Mouse (Mus musculus) CH12.LX (cell line): ENCODE data around the gene Fam240b. TPM values are rescaled to one million over a fixed set of nuclear protein-coding genes. Genes with fewer than 3 reads are reported as not detected.

Source experiments
- DNase-seq: peaks from one replicate; pipeline ENCODE4 v3.0.0-alpha.2; 2013; ENCODE audit errors: extremely low read depth
- H3K27ac ChIP-seq: 2 replicates; pipeline ENCODE4 v1.5.1; 2012; ENCODE audit warnings: low read depth, mild to moderate bottlenecking, control low read depth, moderate library complexity; ENCODE audit not compliant: insufficient read depth
- H3K27me3 ChIP-seq: replicated peaks from 2 replicates; pipeline ENCODE3; 2012; ENCODE audit warnings: inconsistent platforms
- H3K36me3 ChIP-seq, 2 experiments: replicated peaks in 1 of 2; 2 replicates each; pipeline versions ENCODE3 to v1.6.1; 2012; ENCODE audit warnings: inconsistent platforms in 1 of 2, low read length in 1 of 2, mild to moderate bottlenecking in 1 of 2, mixed read lengths in 1 of 2, moderate library complexity in 1 of 2; ENCODE audit not compliant: control insufficient read depth in 1 of 2, insufficient read depth in 1 of 2
- H3K4me1 ChIP-seq, 2 experiments: 2 replicates each; pipeline ENCODE4 v1.6.1; 2012; ENCODE audit warnings: inconsistent platforms in 1 of 2, moderate library complexity in 1 of 2; ENCODE audit not compliant: insufficient read depth in 2 of 2, control insufficient read depth in 1 of 2
- H3K4me2 ChIP-seq: 2 replicates; pipeline ENCODE4 v1.6.1; 2012; ENCODE audit warnings: low read depth, mild to moderate bottlenecking, control low read depth; ENCODE audit not compliant: poor library complexity, insufficient read depth, severe bottlenecking
- H3K4me3 ChIP-seq, 3 experiments: fragments of 150-350 bp in 1 of 3; sonication (generic) in 1 of 3; replicated peaks in 1 of 3; 2 replicates each; pipeline versions ENCODE3 to v1.5.1; 2011 to 2012; ENCODE audit warnings: low read depth in 2 of 3, low read length in 2 of 3, mild to moderate bottlenecking in 2 of 3, moderate library complexity in 2 of 3, control low read depth in 1 of 3, improper control_type of control experiment in 1 of 3, inconsistent platforms in 1 of 3, mixed read lengths in 1 of 3; ENCODE audit not compliant: poor library complexity in 1 of 3
- H3K79me2 ChIP-seq: replicated peaks from 2 replicates; pipeline ENCODE4 v1.6.1; 2012; ENCODE audit warnings: mild to moderate bottlenecking, moderate library complexity; ENCODE audit not compliant: control insufficient read depth, poor library complexity, insufficient read depth, severe bottlenecking; ENCODE audit errors: extremely low read depth
- H3K9ac ChIP-seq: 2 replicates; pipeline ENCODE4 v1.6.1; 2012; ENCODE audit warnings: low read depth, mild to moderate bottlenecking, control low read depth, moderate library complexity; ENCODE audit not compliant: insufficient read depth
- H3K9me3 ChIP-seq: replicated peaks from 2 replicates; pipeline ENCODE3; 2012; ENCODE audit warnings: low read length, inconsistent platforms, mixed read lengths
- CTCF ChIP-seq, 2 experiments: IDR thresholded peaks in 1 of 2; conservative IDR thresholded peaks in 1 of 2; 2 replicates each; pipeline ENCODE4 v1.5.1; 2011 to 2012; ENCODE audit warnings: low read depth in 2 of 2, low read length in 2 of 2, improper control_type of control experiment in 1 of 2, inconsistent platforms in 1 of 2, mild to moderate bottlenecking in 1 of 2, moderate library complexity in 1 of 2
- ELF1 ChIP-seq: IDR thresholded peaks from 2 replicates; pipeline ENCODE4 v1.6.1; 2014; ENCODE audit warnings: low read depth, mild to moderate bottlenecking, inconsistent platforms, low read length, improper control_type of control experiment
- EP300 ChIP-seq: IDR thresholded peaks from 2 replicates; pipeline ENCODE4 v1.6.1; 2011; ENCODE audit warnings: low read length, improper control_type of control experiment
- IRF4 ChIP-seq: IDR thresholded peaks from 2 replicates; pipeline ENCODE4 v1.6.1; 2014; ENCODE audit warnings: low read depth, mild to moderate bottlenecking, inconsistent platforms, low read length, improper control_type of control experiment
- JUN ChIP-seq: IDR thresholded peaks from 2 replicates; pipeline ENCODE4 v1.6.1; 2011; ENCODE audit warnings: low read depth, mild to moderate bottlenecking, low read length, improper control_type of control experiment, moderate library complexity; ENCODE audit not compliant: insufficient read depth
- KAT2A ChIP-seq: IDR thresholded peaks from 2 replicates; pipeline ENCODE4 v1.6.1; 2012; ENCODE audit warnings: low read length, improper control_type of control experiment, inconsistent platforms; ENCODE audit not compliant: insufficient replicate concordance
- MAX ChIP-seq: IDR thresholded peaks from 2 replicates; pipeline ENCODE4 v1.6.1; 2011; ENCODE audit warnings: low read length, improper control_type of control experiment
- MXI1 ChIP-seq: IDR thresholded peaks from 2 replicates; pipeline ENCODE4 v1.6.1; 2011; ENCODE audit warnings: mild to moderate bottlenecking, low read depth, low read length, improper control_type of control experiment
- MYC ChIP-seq: IDR thresholded peaks from 2 replicates; pipeline ENCODE4 v1.6.1; 2011; ENCODE audit warnings: low read depth, mild to moderate bottlenecking, improper control_type of control experiment, low read length
- POLR2A ChIP-seq: IDR thresholded peaks from 2 replicates; pipeline ENCODE4 v1.6.1; 2011; ENCODE audit warnings: low read depth, mild to moderate bottlenecking, improper control_type of control experiment, low read length
- POLR2AphosphoS2 ChIP-seq: IDR thresholded peaks from 2 replicates; pipeline ENCODE4 v1.6.1; 2011; ENCODE audit warnings: low read depth, low read length, improper control_type of control experiment
- RAD21 ChIP-seq: IDR thresholded peaks from 2 replicates; pipeline ENCODE4 v1.6.1; 2011; ENCODE audit warnings: low read depth, mild to moderate bottlenecking, low read length, improper control_type of control experiment, moderate library complexity
- RCOR1 ChIP-seq: conservative IDR thresholded peaks from 2 replicates; pipeline ENCODE4 v1.6.1; 2012; ENCODE audit warnings: low read depth, mild to moderate bottlenecking, inconsistent platforms, low read length, improper control_type of control experiment
- SMC3 ChIP-seq: IDR thresholded peaks from 2 replicates; pipeline ENCODE4 v1.6.1; 2011; ENCODE audit warnings: low read depth, low read length, improper control_type of control experiment
- UBTF ChIP-seq: IDR thresholded peaks from 2 replicates; pipeline ENCODE4 v1.6.1; 2012; ENCODE audit warnings: low read depth, mild to moderate bottlenecking, inconsistent platforms, low read length, improper control_type of control experiment, moderate library complexity
- USF1 ChIP-seq: IDR thresholded peaks from 2 replicates; pipeline ENCODE4 v1.6.1; 2014; ENCODE audit warnings: low read depth, mild to moderate bottlenecking, inconsistent platforms, low read length, improper control_type of control experiment
- USF2 ChIP-seq: conservative IDR thresholded peaks from 2 replicates; pipeline ENCODE4 v1.6.1; 2011; ENCODE audit warnings: low read depth, low read length, improper control_type of control experiment
- ZMIZ1 ChIP-seq: IDR thresholded peaks from 2 replicates; pipeline ENCODE4 v1.6.1; 2012; ENCODE audit warnings: low read depth, mild to moderate bottlenecking, inconsistent platforms, low read length, improper control_type of control experiment
- dilution Hi-C: fragments of 300-500 bp; cut with MboI; formaldehyde crosslinking; loops from 2 replicates; pipeline ENCODE4 v1.14.3; 2020; ENCODE audit warnings: low sequenced_read_pairs; ENCODE audit not compliant: extremely low pct_unique_long_range_greater_than_20kb, extremely low pct_ligation_motif_present
- in situ Hi-C: fragments of 300-500 bp; cut with MboI; formaldehyde crosslinking; loops from 3 replicates; pipeline ENCODE4 v1.14.3; 2019; ENCODE audit warnings: low sequenced_read_pairs, low pct_ligation_motif_present, low pct_unique_long_range_greater_than_20kb, mixed read lengths
- polyA plus RNA-seq: library from polyadenylated mRNA; unstranded; fragments of >175 nt; gene quantifications from 2 replicates; pipeline ENCODE4 v1.2.1, GENCODE M21; 2012; ENCODE audit warnings: low read depth; ENCODE audit not compliant: insufficient read length
- total RNA-seq, 2 experiments: library from RNA; depleted of rRNA; stranded (reverse); fragments of 300-350 nt in 1 of 2; fragments of >200 nt in 1 of 2; gene quantifications; 2 replicates each; pipeline ENCODE4 v1.2.3; 2012 to 2014

Gene Fam240b
- total and polyA plus RNA-seq, 3 experiments: not detected

DNA sequence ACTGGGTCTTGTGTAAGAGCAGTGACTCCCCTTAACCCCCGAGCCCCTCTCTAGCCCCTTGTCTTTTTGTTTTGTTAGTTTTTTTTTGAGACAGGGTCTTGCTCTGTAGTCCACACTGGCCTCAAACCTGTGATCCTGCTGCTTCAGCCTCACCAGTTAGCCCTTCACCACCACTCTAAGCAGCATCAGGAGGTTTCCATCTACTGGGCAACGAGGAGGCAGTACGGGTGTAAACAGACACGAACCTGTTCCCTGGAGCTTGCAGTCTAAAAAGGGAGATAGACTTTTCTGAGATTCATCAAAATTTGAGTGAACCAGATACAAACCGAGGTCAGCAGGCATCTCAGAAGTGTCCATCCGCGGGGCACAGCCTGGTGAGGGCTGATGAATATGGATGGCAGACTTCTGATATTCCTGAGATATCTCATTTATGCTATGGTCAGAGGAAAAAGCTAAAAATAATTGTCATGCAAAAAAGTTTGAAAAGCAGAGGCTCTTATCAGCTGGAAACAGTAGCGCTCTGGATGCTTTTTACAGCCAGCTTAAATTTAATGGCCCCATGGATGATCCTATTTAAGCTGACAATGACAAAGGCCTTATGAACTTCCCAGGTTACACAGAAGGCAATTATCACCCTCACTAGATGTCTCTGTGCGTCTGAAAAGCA is 52.2 kb downstream of the Fam240b start:
- no peaks in the 10 kb centered on the region for H3K79me2 ChIP-seq
- peaks cover 0 to 8% of the 10 kb centered on the region in 2 experiments; a peak in 2 of 4 replicates for H3K4me1 ChIP-seq
- no peak overlapping the region for H3K4me2 ChIP-seq
- H3K27ac ChIP-seq: no peak overlapping the region
- TF ChIP-seq POLR2AphosphoS2: no peak
- no peak for TF ChIP-seq JUN
- no peak for TF ChIP-seq IRF4
- TF ChIP-seq MAX: no peak
- TF ChIP-seq USF1: no peak
- TF ChIP-seq ELF1: no peak
- TF ChIP-seq USF2: no peak
- H3K9ac ChIP-seq: no peak overlapping the region
- peaks cover 2% of the 10 kb centered on the region for H3K27me3 ChIP-seq
- in situ Hi-C loops: loop anchor here (10.0 kb wide), 1 partner anchor 201 kb away; no protein-coding TSS in a partner anchor
- dilution Hi-C loops: no loop called here
- H3K36me3 ChIP-seq: no peaks in the 10 kb centered on the region
- DNase-seq: no peak
- no peak overlapping the region for H3K4me3 ChIP-seq
- no peaks in the 10 kb centered on the region for H3K9me3 ChIP-seq

DNA sequence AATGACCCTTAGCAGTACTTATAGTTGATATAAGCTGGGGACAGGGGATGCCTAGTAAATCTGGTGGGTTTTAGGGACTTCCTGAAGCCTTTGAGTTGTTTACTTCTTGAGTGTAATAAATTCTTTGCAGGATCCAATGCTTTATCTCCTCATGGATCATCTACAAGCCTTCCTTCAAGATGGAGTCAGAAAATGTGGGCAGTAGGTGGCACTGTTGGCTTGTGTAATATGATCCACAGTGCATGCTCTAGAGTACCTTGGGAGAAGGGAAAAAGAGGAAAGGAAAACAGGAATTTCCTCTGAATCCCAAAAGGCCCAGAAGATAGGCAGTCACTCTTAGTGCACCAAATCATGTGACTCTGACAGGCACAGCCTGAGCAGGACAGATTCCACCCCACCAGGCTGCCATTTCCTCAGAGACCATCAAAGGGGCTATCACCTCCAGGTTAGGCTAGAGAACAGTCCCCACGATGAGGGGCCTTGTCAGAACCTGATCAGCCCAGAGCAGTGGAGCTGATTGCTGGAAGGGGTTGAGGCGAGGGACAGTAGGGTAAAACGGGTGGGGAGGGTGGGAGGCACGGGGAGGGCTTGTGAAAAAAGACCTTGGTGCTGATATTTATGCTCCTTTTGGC is 54.2 kb downstream of the Fam240b start:
- DNase-seq: peak; percentile 17
- in situ Hi-C loops: loop anchor here (5.0 to 10.0 kb wide), 2 partner anchors 126 to 199 kb away; no protein-coding TSS in a partner anchor

DNA sequence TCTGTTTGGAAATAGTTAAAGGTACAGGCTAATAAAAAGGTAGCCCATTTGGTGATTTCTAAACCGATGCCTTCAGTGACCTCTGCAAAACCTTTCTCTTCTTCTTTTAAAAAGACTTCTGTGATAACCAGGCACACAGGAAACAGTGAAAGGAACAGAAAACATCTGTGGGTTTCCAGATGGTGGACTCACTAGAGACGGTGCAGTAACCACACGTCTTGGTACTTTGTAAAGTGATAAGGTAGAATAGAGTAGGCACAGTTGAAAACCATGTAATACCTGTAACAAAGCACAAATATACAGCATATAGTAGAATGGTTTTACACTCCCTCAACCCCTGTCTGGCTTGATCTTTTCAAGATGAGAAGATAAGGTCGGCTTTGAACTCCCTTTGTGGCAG is 57.0 kb downstream of the Fam240b start:
- H3K4me1 ChIP-seq: peaks cover 0 to 25% of the 10 kb centered on the region in 2 experiments; a peak in 2 of 4 replicates
- H3K9me3 ChIP-seq: no peaks in the 10 kb centered on the region
- H3K9ac ChIP-seq: no peak overlapping the region
- no peak overlapping the region for H3K27ac ChIP-seq
- TF ChIP-seq UBTF (no peak), USF1 (no peak), POLR2A (no peak), SMC3 (no peak), EP300 (no peak), RCOR1 (no peak), MYC (no peak), MXI1 (no peak), ZMIZ1 (no peak), KAT2A (no peak)
- dilution Hi-C loops: no loop called here
- no peak overlapping the region for H3K4me3 ChIP-seq
- in situ Hi-C loops: loop anchor here (5.0 to 10.0 kb wide), 2 partner anchors 123 to 196 kb away; no protein-coding TSS in a partner anchor
- H3K79me2 ChIP-seq: no peaks in the 10 kb centered on the region
- DNase-seq: peak; percentile 31
- H3K36me3 ChIP-seq: no peaks in the 10 kb centered on the region
- no peak overlapping the region for H3K4me2 ChIP-seq
- H3K27me3 ChIP-seq: peaks cover 2% of the 10 kb centered on the region

More for the DNA sequence above, 54.2 kb downstream of the Fam240b start:
- H3K4me3 ChIP-seq: no peak overlapping the region
- dilution Hi-C loops: no loop called here
- H3K27ac ChIP-seq: no peak overlapping the region
- H3K9ac ChIP-seq: no peak overlapping the region
- H3K27me3 ChIP-seq: peaks cover 2% of the 10 kb centered on the region
- H3K79me2 ChIP-seq: no peaks in the 10 kb centered on the region
- no peaks in the 10 kb centered on the region for H3K9me3 ChIP-seq
- TF ChIP-seq CTCF (conservative IDR thresholded peaks at IDR 0.05 in 1 of 2, IDR thresholded peaks at IDR 0.05 in 1 of 2; ENCODE audit: low read depth in 2 of 2, low read length in 2 of 2) (peak; percentile 17 to 46; a peak in 2 of 4 replicates), RAD21 (peak; percentile 51), USF1 (no peak)
- H3K4me2 ChIP-seq: no peak overlapping the region
- peaks cover 0 to 25% of the 10 kb centered on the region in 2 experiments; a peak in 2 of 4 replicates for H3K4me1 ChIP-seq
- no peaks in the 10 kb centered on the region for H3K36me3 ChIP-seq
